Mouse (Mus musculus): ENCODE results near the gene Trim44. TPM values are rescaled to one million over a fixed set of nuclear protein-coding genes. Genes with fewer than 3 reads are reported as not detected.

Gene Trim44
- polyA plus RNA-seq, 1 experiment from 2014 or later, result 71.7 TPM

DNA sequence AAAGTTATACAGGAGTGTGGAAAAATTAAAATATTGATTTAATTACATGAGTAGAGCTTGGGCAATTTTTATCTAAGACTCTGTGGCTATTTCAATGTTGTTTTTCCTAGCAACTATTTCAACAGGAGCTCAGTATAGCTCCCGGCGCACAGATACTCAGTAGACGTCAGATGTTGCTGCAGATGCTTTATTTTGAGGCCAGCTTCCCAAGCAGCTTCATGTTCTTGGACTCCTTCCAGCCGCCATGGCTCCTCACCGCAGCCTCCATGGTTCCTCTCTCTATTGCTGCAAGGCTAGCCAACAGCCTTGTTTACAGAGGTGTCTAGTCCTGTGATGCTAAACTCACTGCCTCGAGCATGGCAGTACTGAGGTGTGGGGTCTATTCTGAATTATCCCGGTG is 134.3 kb downstream of the Trim44 start:
- no peak for DNase-seq
- Histone ChIP-seq H3K4me2 (ENCODE audit: low read length) (no peak overlapping the region), H3K9ac (replicated peaks; ENCODE audit: low read length) (no peak overlapping the region), H3K27me3 (ENCODE audit: control insufficient read depth, insufficient read depth, low read length) (no peaks in the 10 kb centered on the region), H3K36me3 (ENCODE audit: control insufficient read depth, insufficient read depth, low read length) (no peaks in the 10 kb centered on the region), H3K27ac (replicated peaks; ENCODE audit: low read depth, low read length) (no peak overlapping the region), H3K4me1 (ENCODE audit: control insufficient read depth, insufficient read depth, low read length) (peaks cover 5% of the 10 kb centered on the region; the same call in 1 of the 2 replicates), H3K4me3 (replicated peaks; ENCODE audit: low read depth, low read length) (no peak overlapping the region), H3K9me3 (ENCODE audit: control insufficient read depth, low read length) (no peaks in the 10 kb centered on the region)
- no peak for ATAC-seq (ENCODE audit: low FRiP score, low TSS enrichment)
- WGBS, result 91% methylated on average over 7 of the region's 7 CpGs

- WGBS, result 67% methylated on average over 13 of the region's 13 CpGs
- ATAC-seq (ENCODE audit: low FRiP score, low TSS enrichment), result no peak
Observed at GRCm38 (mm10) chr2:102267582-102268339, 139.9 kb downstream of the Trim44 start.

GRCm38 (mm10) chr2:102266911-102267310 is 140.7 kb downstream of the Trim44 start:
- no peaks in the 10 kb centered on the region for H3K27me3 ChIP-seq (ENCODE audit: control insufficient read depth, insufficient read depth, low read length)
- H3K9me3 ChIP-seq (ENCODE audit: control insufficient read depth, low read length), result no peaks in the 10 kb centered on the region
- H3K27ac ChIP-seq (replicated peaks; ENCODE audit: low read depth, low read length), result no peak overlapping the region
- H3K9ac ChIP-seq (replicated peaks; ENCODE audit: low read length), result no peak overlapping the region
- no peaks in the 10 kb centered on the region for H3K4me1 ChIP-seq (ENCODE audit: control insufficient read depth, insufficient read depth, low read length)
- no peak for DNase-seq
- H3K4me2 ChIP-seq (ENCODE audit: low read length), result no peak overlapping the region
- H3K36me3 ChIP-seq (ENCODE audit: control insufficient read depth, insufficient read depth, low read length), result no peaks in the 10 kb centered on the region
- H3K4me3 ChIP-seq (replicated peaks; ENCODE audit: low read depth, low read length), result no peak overlapping the region
- WGBS, result 96% methylated on average over 3 of the region's 3 CpGs
- ATAC-seq (ENCODE audit: low FRiP score, low TSS enrichment), result no peak

More at GRCm38 (mm10) chr2:102267582-102268339, 139.9 kb downstream of the Trim44 start:
- H3K27ac ChIP-seq (replicated peaks; ENCODE audit: low read depth, low read length), result no peak overlapping the region
- H3K36me3 ChIP-seq (ENCODE audit: control insufficient read depth, insufficient read depth, low read length), result no peaks in the 10 kb centered on the region
- no peak overlapping the region for H3K4me3 ChIP-seq (replicated peaks; ENCODE audit: low read depth, low read length)
- no peaks in the 10 kb centered on the region for H3K27me3 ChIP-seq (ENCODE audit: control insufficient read depth, insufficient read depth, low read length)
- H3K4me1 ChIP-seq (ENCODE audit: control insufficient read depth, insufficient read depth, low read length), result no peaks in the 10 kb centered on the region
- no peaks in the 10 kb centered on the region for H3K9me3 ChIP-seq (ENCODE audit: control insufficient read depth, low read length)
- DNase-seq, result no peak
- H3K9ac ChIP-seq (replicated peaks; ENCODE audit: low read length), result no peak overlapping the region
- H3K4me2 ChIP-seq (ENCODE audit: low read length), result no peak overlapping the region

- Histone ChIP-seq H3K9me3 (ENCODE audit: control insufficient read depth, low read length) (no peaks in the 10 kb centered on the region), H3K4me1 (ENCODE audit: control insufficient read depth, insufficient read depth, low read length) (peaks cover 17% of the 10 kb centered on the region), H3K27ac (replicated peaks; ENCODE audit: low read depth, low read length) (peak overlapping the region; percentile 21; the same call in 1 of the 2 replicates), H3K9ac (replicated peaks; ENCODE audit: low read length) (peak overlapping the region; percentile 18; the same call in 1 of the 2 replicates), H3K27me3 (ENCODE audit: control insufficient read depth, insufficient read depth, low read length) (no peaks in the 10 kb centered on the region), H3K4me2 (ENCODE audit: low read length) (peak overlapping the region; percentile 31), H3K36me3 (ENCODE audit: control insufficient read depth, insufficient read depth, low read length) (no peaks in the 10 kb centered on the region), H3K4me3 (replicated peaks; ENCODE audit: low read depth, low read length) (no peak overlapping the region)
- peak; percentile 66 for DNase-seq
- ATAC-seq (ENCODE audit: low FRiP score, low TSS enrichment), result no peak
- 16% methylated on average over 13 of the region's 13 CpGs for WGBS
Observed at GRCm38 (mm10) chr2:102259139-102259538, 148.5 kb downstream of the Trim44 start.

- DNase-seq (peak; percentile 28), ATAC-seq (ENCODE audit: low FRiP score, low TSS enrichment) (no peak)
- WGBS, result 24% methylated on average over 8 of the region's 8 CpGs
- Histone ChIP-seq H3K4me2 (ENCODE audit: low read length) (peak overlapping the region; percentile 31; the same call in 1 of the 2 replicates), H3K4me3 (replicated peaks; ENCODE audit: low read depth, low read length) (no peak overlapping the region), H3K9ac (replicated peaks; ENCODE audit: low read length) (no peak overlapping the region), H3K27ac (replicated peaks; ENCODE audit: low read depth, low read length) (0 out of 2 replicates have a peak overlapping the region, but pooled peaks have one; percentile 21), H3K27me3 (ENCODE audit: control insufficient read depth, insufficient read depth, low read length) (no peaks in the 10 kb centered on the region), H3K36me3 (ENCODE audit: control insufficient read depth, insufficient read depth, low read length) (no peaks in the 10 kb centered on the region), H3K4me1 (ENCODE audit: control insufficient read depth, insufficient read depth, low read length) (peaks cover 17% of the 10 kb centered on the region), H3K9me3 (ENCODE audit: control insufficient read depth, low read length) (no peaks in the 10 kb centered on the region)
Observed at GRCm38 (mm10) chr2:102258682-102259081, 148.9 kb downstream of the Trim44 start.

DNA sequence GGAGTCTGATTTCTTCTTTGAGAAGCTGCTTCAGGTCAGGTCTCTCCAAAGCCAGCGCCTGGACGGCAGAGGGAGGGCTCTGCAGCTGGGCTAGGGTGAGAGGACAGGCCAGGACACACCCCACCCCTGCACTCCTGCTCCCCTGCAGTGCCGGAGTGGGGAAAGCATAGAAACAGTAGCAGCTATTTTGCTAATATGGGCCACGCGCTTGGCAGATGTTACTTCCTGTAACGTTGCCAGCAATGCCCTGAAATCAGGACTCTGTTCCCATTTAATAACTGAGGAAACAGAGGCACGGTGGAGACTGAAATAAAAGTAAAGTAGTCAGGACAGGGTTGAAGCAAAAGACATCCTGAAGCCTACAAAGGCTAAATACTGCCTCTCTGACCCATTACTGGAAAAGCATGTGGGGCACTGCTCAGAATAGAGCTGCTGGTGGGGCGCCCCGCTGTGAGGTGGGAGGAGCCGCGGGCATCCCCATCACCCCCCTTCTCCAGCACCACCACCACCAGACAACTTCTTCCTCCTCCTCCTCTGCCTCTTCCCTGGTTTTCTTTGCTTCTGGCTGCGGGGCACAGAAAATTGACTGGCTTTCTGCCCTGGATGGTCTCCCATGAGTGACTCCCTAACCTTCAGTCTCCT is 149.5 kb downstream of the Trim44 start:
- ATAC-seq (ENCODE audit: low FRiP score, low TSS enrichment), result peak; percentile 53; the same call in 1 of the 2 replicates

GRCm38 (mm10) chr2:102256591-102257335 is 150.9 kb downstream of the Trim44 start:
- H3K4me1 ChIP-seq (ENCODE audit: control insufficient read depth, insufficient read depth, low read length), result peaks cover 17% of the 10 kb centered on the region
- H3K9me3 ChIP-seq (ENCODE audit: control insufficient read depth, low read length), result no peaks in the 10 kb centered on the region
- no peak for DNase-seq
- H3K4me3 ChIP-seq (replicated peaks; ENCODE audit: low read depth, low read length), result no peak overlapping the region
- WGBS, result 77% methylated on average over 5 of the region's 5 CpGs
- no peaks in the 10 kb centered on the region for H3K36me3 ChIP-seq (ENCODE audit: control insufficient read depth, insufficient read depth, low read length)
- H3K9ac ChIP-seq (replicated peaks; ENCODE audit: low read length), result no peak overlapping the region
- no peak for ATAC-seq (ENCODE audit: low FRiP score, low TSS enrichment)
- H3K27ac ChIP-seq (replicated peaks; ENCODE audit: low read depth, low read length), result no peak overlapping the region
- no peak overlapping the region for H3K4me2 ChIP-seq (ENCODE audit: low read length)
- H3K27me3 ChIP-seq (ENCODE audit: control insufficient read depth, insufficient read depth, low read length), result no peaks in the 10 kb centered on the region

More for the DNA sequence above, 149.5 kb downstream of the Trim44 start:
- WGBS, result 5% methylated on average over 12 of the region's 12 CpGs
- Histone ChIP-seq H3K4me2 (ENCODE audit: low read length) (peak overlapping the region; percentile 31), H3K9me3 (ENCODE audit: control insufficient read depth, low read length) (no peaks in the 10 kb centered on the region), H3K27me3 (ENCODE audit: control insufficient read depth, insufficient read depth, low read length) (no peaks in the 10 kb centered on the region), H3K4me3 (replicated peaks; ENCODE audit: low read depth, low read length) (no peak overlapping the region), H3K9ac (replicated peaks; ENCODE audit: low read length) (no peak overlapping the region), H3K4me1 (ENCODE audit: control insufficient read depth, insufficient read depth, low read length) (peaks cover 17% of the 10 kb centered on the region), H3K36me3 (ENCODE audit: control insufficient read depth, insufficient read depth, low read length) (no peaks in the 10 kb centered on the region), H3K27ac (replicated peaks; ENCODE audit: low read depth, low read length) (no peak overlapping the region)
- peak; percentile 41 for DNase-seq

GRCm38 (mm10) chr2:102256100-102256499 is 151.5 kb downstream of the Trim44 start:
- Histone ChIP-seq H3K36me3 (ENCODE audit: control insufficient read depth, insufficient read depth, low read length) (no peaks in the 10 kb centered on the region), H3K4me2 (ENCODE audit: low read length) (no peak overlapping the region), H3K27me3 (ENCODE audit: control insufficient read depth, insufficient read depth, low read length) (no peaks in the 10 kb centered on the region), H3K9me3 (ENCODE audit: control insufficient read depth, low read length) (no peaks in the 10 kb centered on the region), H3K27ac (replicated peaks; ENCODE audit: low read depth, low read length) (no peak overlapping the region), H3K4me3 (replicated peaks; ENCODE audit: low read depth, low read length) (no peak overlapping the region), H3K9ac (replicated peaks; ENCODE audit: low read length) (no peak overlapping the region), H3K4me1 (ENCODE audit: control insufficient read depth, insufficient read depth, low read length) (peaks cover 17% of the 10 kb centered on the region)
- DNase-seq, result no peak
- WGBS, result 75% methylated on average over 3 of the region's 3 CpGs
- no peak for ATAC-seq (ENCODE audit: low FRiP score, low TSS enrichment)

Measured in midbrain, embryonic 14.5 days (tissue).